Mouse (Mus musculus) macrophage (primary cell): ENCODE results near the gene Jsrp1. TPM values are rescaled to one million over a fixed set of nuclear protein-coding genes. Genes with fewer than 3 reads are reported as not detected.
A peak's percentile ranks its signal among the peaks of the same experiment; 100 is the strongest.

Source experiments
- H3K27ac ChIP-seq: fragments of 350-480 bp; formaldehyde crosslinking; 2 replicates; pipeline ENCODE4 v1.9.0; 2021
- H3K36me3 ChIP-seq: fragments of 350-480 bp; formaldehyde crosslinking; 2 replicates; pipeline ENCODE4 v1.9.0; 2021; ENCODE audit errors: inconsistent target
- H3K4me3 ChIP-seq: fragments of 350-480 bp; formaldehyde crosslinking; 2 replicates; pipeline ENCODE4 v1.9.0; 2021; ENCODE audit errors: inconsistent target
- H3K79me2 ChIP-seq: fragments of 350-480 bp; formaldehyde crosslinking; 2 replicates; pipeline ENCODE4 v1.9.0; 2021; ENCODE audit errors: inconsistent target
- WGBS: methylation state at CpG from one replicate; pipeline ENCODE4 v1.1.7; 2026; ENCODE audit warnings: inconsistent platforms; ENCODE audit not compliant: missing documents; 5-methylcytosine and 5-hydroxymethylcytosine counted together
- polyA plus RNA-seq: library from polyadenylated mRNA; stranded (reverse); fragments of 250-400 nt; gene quantifications from 3 replicates; pipeline ENCODE4 v1.2.4, GENCODE M21; 2018; ENCODE audit warnings: inconsistent platforms

Gene Jsrp1
- polyA plus RNA-seq, 1 experiment from 2014 or later, result not detected

- WGBS, result 26% methylated on average over 18 of the region's 18 CpGs
These were observed 4.2 kb downstream of the Jsrp1 start for GRCm38 (mm10) chr10:80808985-80809632.

GRCm38 (mm10) chr10:80808099-80808984 lies 5.0 kb downstream of the Jsrp1 start:
- H3K79me2 ChIP-seq, result no peaks in the 10 kb centered on the region
- 34% methylated on average over 38 of the region's 40 CpGs for WGBS
- no peak overlapping the region for H3K4me3 ChIP-seq
- peaks cover 5% of the 10 kb centered on the region for H3K36me3 ChIP-seq
- H3K27ac ChIP-seq, result no peak overlapping the region

More at GRCm38 (mm10) chr10:80808985-80809632, 4.2 kb downstream of the Jsrp1 start:
- Histone ChIP-seq H3K27ac (no peak overlapping the region), H3K79me2 (no peaks in the 10 kb centered on the region), H3K36me3 (no peaks in the 10 kb centered on the region), H3K4me3 (no peak overlapping the region)

- H3K27ac ChIP-seq, result no peak overlapping the region
- H3K79me2 ChIP-seq, result peaks cover 2% of the 10 kb centered on the region; the same call in 1 of the 2 replicates
- H3K4me3 ChIP-seq, result no peak overlapping the region
- peaks cover 17% of the 10 kb centered on the region for H3K36me3 ChIP-seq
- WGBS, result 3% methylated on average over 57 of the region's 58 CpGs
These were observed 6.2 kb downstream of the Jsrp1 start for GRCm38 (mm10) chr10:80807057-80807627.

GRCm38 (mm10) chr10:80806341-80807056 lies 6.8 kb downstream of the Jsrp1 start:
- no peak overlapping the region for H3K27ac ChIP-seq
- H3K79me2 ChIP-seq, result peaks cover 9% of the 10 kb centered on the region
- H3K36me3 ChIP-seq, result peaks cover 23% of the 10 kb centered on the region
- 69% methylated on average over 31 of the region's 34 CpGs for WGBS
- no peak overlapping the region for H3K4me3 ChIP-seq

- WGBS, result 22% methylated on average over 3 of the region's 3 CpGs
- H3K36me3 ChIP-seq, result peaks cover 29% of the 10 kb centered on the region
- no peak overlapping the region for H3K4me3 ChIP-seq
These were observed 7.4 kb downstream of the Jsrp1 start for GRCm38 (mm10) chr10:80805925-80806324.

GRCm38 (mm10) chr10:80805322-80805721 lies 8.0 kb downstream of the Jsrp1 start:
- peaks cover 20% of the 10 kb centered on the region for H3K79me2 ChIP-seq
- no peak overlapping the region for H3K27ac ChIP-seq
- 100% methylated on average over 5 of the region's 5 CpGs for WGBS
- peaks cover 29% of the 10 kb centered on the region for H3K36me3 ChIP-seq
- no peak overlapping the region for H3K4me3 ChIP-seq

More at GRCm38 (mm10) chr10:80805925-80806324, 7.4 kb downstream of the Jsrp1 start:
- peaks cover 14% of the 10 kb centered on the region for H3K79me2 ChIP-seq
- H3K27ac ChIP-seq, result no peak overlapping the region

- H3K27ac ChIP-seq, result no peak within 1 kb of the TSS
- WGBS, result 95% methylated on average over 5 of the region's 6 CpGs
- no peak within 1 kb of the TSS for H3K4me3 ChIP-seq
- peaks cover 29% of the 10 kb centered on the region for H3K36me3 ChIP-seq
- H3K79me2 ChIP-seq, result peaks cover 24% of the 10 kb centered on the region
These were observed 8.4 kb downstream of the Jsrp1 start, which contains the start of gene Amh for GRCm38 (mm10) chr10:80804916-80805315. Gene Amh, plus strand, starts transcription at chr10:80805243.

- Histone ChIP-seq H3K36me3 (peaks cover 29% of the 10 kb centered on the region), H3K79me2 (peaks cover 30% of the 10 kb centered on the region), H3K27ac (no peak overlapping the region), H3K4me3 (no peak overlapping the region)
- 90% methylated on average over 2 of the region's 2 CpGs for WGBS
These were observed 9.0 kb downstream of the Jsrp1 start for GRCm38 (mm10) chr10:80804340-80804739.

- H3K4me3 ChIP-seq, result no peak overlapping the region
- WGBS, result 93% methylated on average over 3 of the region's 3 CpGs
- no peak overlapping the region for H3K27ac ChIP-seq
- peaks cover 37% of the 10 kb centered on the region for H3K79me2 ChIP-seq
- peaks cover 29% of the 10 kb centered on the region for H3K36me3 ChIP-seq
These were observed 10.3 kb downstream of the Jsrp1 start for GRCm38 (mm10) chr10:80802996-80803395.

GRCm38 (mm10) chr10:80802204-80802912 lies 10.9 kb downstream of the Jsrp1 start:
- Histone ChIP-seq H3K36me3 (peaks cover 29% of the 10 kb centered on the region), H3K79me2 (peaks cover 40% of the 10 kb centered on the region), H3K4me3 (no peak overlapping the region), H3K27ac (no peak overlapping the region)
- WGBS, result 91% methylated on average over 10 of the region's 10 CpGs

GRCm38 (mm10) chr10:80799070-80799566 lies 14.2 kb downstream of the Jsrp1 start:
- peak overlapping the region; percentile 91 for H3K27ac ChIP-seq
- WGBS, result 2% methylated on average over 18 of the region's 18 CpGs

GRCm38 (mm10) chr10:80798150-80799006 lies 14.9 kb downstream of the Jsrp1 start, which contains the start of the genes Sf3a2 and Plekhj1:
Gene Sf3a2, plus strand, starts transcription at chr10:80798198.
Gene Plekhj1, minus strand, starts transcription at chr10:80798626.
- Histone ChIP-seq H3K79me2 (peaks cover 65% of the 10 kb centered on the region), H3K27ac (peak within 1 kb of the TSS; percentile 91), H3K36me3 (peaks cover 41% of the 10 kb centered on the region), H3K4me3 (peak within 1 kb of the TSS; percentile 97)
- under 1% methylated on average over 104 of the region's 104 CpGs for WGBS

More at GRCm38 (mm10) chr10:80799070-80799566, 14.2 kb downstream of the Jsrp1 start:
- Histone ChIP-seq H3K36me3 (peaks cover 38% of the 10 kb centered on the region), H3K4me3 (peak overlapping the region; percentile 97), H3K79me2 (peaks cover 65% of the 10 kb centered on the region)
